Mouse (Mus musculus): ENCODE measurements at regions not wholly inside any gene's neighbourhood (a gene's known extent, or its start where the extent isn't known, plus 50 kb on each side); places are given as distances from the start of the nearest gene placed in this dataset.
A peak's percentile ranks its signal among the peaks of the same experiment; 100 is the strongest.

DNA sequence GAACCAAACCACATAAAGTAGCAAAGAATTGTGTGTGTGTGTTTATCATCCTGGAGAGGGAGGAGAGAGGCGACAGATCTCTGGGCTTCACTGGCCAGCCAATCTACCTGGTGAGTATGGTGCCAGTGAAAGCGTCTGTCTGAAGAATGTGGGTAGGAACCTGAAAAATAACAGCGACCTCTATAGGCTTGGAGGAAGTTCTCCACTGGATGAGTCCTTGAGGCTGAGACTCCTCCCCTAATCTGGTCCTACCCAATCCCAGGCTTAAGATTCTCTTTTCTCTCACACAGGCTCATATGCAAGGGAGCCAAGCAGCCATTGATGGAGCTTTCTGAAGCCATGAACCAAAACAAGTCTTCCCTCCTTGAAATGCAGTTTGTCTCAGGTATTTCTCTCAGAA is 283.2 kb downstream of the Gm11011 start:
- H3K4me1 ChIP-seq (ENCODE audit: insufficient read depth): peaks cover 10% of the 10 kb centered on the region
- ATAC-seq (no peak), DNase-seq (no peak)
- H3K9ac ChIP-seq: no peak overlapping the region
- no peak for TF ChIP-seq CTCF (IDR thresholded peaks at IDR 0.05; ENCODE audit: low read depth)
- no peak overlapping the region for H3K4me3 ChIP-seq (ENCODE audit: low read depth, low read length)
- no peak overlapping the region for H3K27ac ChIP-seq (ENCODE audit: low read depth, low read length)
- H3K27me3 ChIP-seq (ENCODE audit: insufficient read depth, low read length): no peaks in the 10 kb centered on the region
- H3K9me3 ChIP-seq (ENCODE audit: low read length): no peaks in the 10 kb centered on the region
- 82% methylated on average over 3 of the region's 3 CpGs for WGBS
- H3K4me2 ChIP-seq (ENCODE audit: low read depth): no peak overlapping the region
- no peaks in the 10 kb centered on the region for H3K36me3 ChIP-seq (ENCODE audit: insufficient read depth)

DNA sequence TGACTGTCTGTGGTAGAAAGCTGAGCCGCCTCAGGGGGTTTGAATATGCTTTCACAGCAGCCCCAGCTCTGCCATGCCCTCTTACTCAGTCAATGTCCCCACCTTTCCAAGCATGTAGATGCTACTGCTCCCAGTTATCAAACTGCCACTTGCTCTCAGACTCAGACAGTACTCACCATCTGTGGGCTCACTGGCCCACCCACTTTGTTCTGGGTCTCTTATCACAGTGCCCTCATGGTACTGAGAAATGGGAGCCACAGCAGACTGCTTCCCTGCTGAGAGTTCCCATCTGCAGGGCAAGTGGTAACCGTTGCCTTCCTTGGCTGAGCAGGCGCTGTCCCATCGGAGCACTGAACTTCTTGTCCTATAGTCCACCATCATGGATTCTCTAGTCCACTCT is 286.6 kb downstream of the Gm11011 start:
- Histone ChIP-seq H3K4me2 (ENCODE audit: low read depth) (no peak overlapping the region), H3K9me3 (ENCODE audit: low read length) (no peaks in the 10 kb centered on the region), H3K36me3 (ENCODE audit: insufficient read depth) (no peaks in the 10 kb centered on the region), H3K27ac (ENCODE audit: low read depth, low read length) (peak overlapping the region; percentile 62), H3K4me3 (ENCODE audit: low read depth, low read length) (no peak overlapping the region), H3K9ac (no peak overlapping the region), H3K27me3 (ENCODE audit: insufficient read depth, low read length) (no peaks in the 10 kb centered on the region), H3K4me1 (ENCODE audit: insufficient read depth) (peaks cover 19% of the 10 kb centered on the region)
- no peak for ATAC-seq
- DNase-seq: no peak
- WGBS: 89% methylated on average over 4 of the region's 4 CpGs
- TF ChIP-seq CTCF (IDR thresholded peaks at IDR 0.05; ENCODE audit: low read depth): no peak

DNA sequence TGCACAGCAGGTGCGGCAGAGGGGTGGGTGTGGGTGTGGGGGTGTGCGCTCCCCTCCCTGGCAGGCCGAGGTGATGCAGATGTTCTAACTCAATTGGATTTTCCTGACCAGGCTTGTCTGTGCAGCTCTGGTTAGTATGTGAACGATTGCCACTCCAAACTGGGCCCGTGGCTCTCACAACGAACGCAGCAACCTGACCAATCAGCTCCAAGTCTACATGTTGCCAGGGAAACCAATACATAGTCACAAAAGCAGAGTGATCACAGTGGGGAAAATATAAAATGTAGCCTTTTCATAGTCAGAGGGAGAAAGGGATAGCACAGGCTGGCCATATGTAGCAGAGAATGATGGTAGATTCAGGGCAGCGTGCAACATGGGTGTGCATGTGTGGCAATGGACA is 287.1 kb downstream of the Gm11011 start:
- DNase-seq (peak; percentile 82), ATAC-seq (peak; percentile 82)
- H3K27ac ChIP-seq (ENCODE audit: low read depth, low read length): peak overlapping the region; percentile 62
- no peak overlapping the region for H3K4me3 ChIP-seq (ENCODE audit: low read depth, low read length)
- no peaks in the 10 kb centered on the region for H3K9me3 ChIP-seq (ENCODE audit: low read length)
- H3K4me1 ChIP-seq (ENCODE audit: insufficient read depth): peaks cover 19% of the 10 kb centered on the region
- no peaks in the 10 kb centered on the region for H3K36me3 ChIP-seq (ENCODE audit: insufficient read depth)
- H3K27me3 ChIP-seq (ENCODE audit: insufficient read depth, low read length): no peaks in the 10 kb centered on the region
- no peak overlapping the region for H3K4me2 ChIP-seq (ENCODE audit: low read depth)
- no peak overlapping the region for H3K9ac ChIP-seq
- TF ChIP-seq CTCF (IDR thresholded peaks at IDR 0.05; ENCODE audit: low read depth): no peak
- 44% methylated on average over 8 of the region's 8 CpGs for WGBS

DNA sequence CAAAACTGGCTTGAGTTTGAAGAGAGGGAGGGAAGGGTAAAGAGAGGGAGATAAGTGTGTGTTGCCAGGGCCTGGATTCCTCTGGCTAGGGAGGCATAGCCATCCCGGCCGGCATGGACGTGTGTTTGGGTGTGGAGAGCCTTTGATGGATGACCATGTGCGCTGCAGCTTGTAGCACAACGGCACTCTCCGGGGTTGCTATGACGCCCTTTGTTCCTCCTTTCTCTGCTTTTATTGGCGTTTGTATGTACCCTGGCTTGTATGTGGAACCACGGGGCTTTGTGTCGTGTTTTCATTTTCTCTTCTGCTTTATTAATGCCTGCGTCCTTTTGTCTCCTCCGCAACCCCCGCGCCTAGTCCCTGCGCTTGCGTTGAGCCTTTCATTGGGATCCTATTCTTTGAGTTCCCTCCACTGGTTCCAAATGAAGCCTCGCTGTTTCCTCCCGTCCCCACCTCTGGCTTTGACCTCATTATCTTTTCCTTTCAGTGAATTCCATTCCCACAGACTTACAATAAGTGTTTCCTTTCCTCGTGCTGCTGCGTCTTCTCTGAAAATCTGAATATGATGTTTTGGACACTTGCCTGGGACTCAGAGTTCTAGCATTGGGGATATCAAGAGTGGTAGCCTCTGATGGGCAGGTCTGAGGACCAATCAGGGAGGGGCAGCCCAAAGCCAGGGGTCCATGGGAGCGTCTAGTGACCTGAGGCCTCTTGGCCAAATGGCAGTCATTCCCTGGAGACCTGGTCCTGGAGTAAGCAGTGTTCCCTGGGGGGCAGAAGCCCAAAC is 289.5 kb downstream of the Gm11011 start:
- H3K27me3 ChIP-seq (ENCODE audit: insufficient read depth, low read length): no peaks in the 10 kb centered on the region
- no peaks in the 10 kb centered on the region for H3K9me3 ChIP-seq (ENCODE audit: low read length)
- peak; percentile 79 for ATAC-seq
- H3K4me1 ChIP-seq (ENCODE audit: insufficient read depth): peaks cover 19% of the 10 kb centered on the region
- DNase-seq: peak; percentile 79
- 5% methylated on average over 21 of the region's 21 CpGs for WGBS
- TF ChIP-seq CTCF (IDR thresholded peaks at IDR 0.05; ENCODE audit: low read depth): no peak
- peak overlapping the region; percentile 54 for H3K27ac ChIP-seq (ENCODE audit: low read depth, low read length)
- H3K4me2 ChIP-seq (ENCODE audit: low read depth): peak overlapping the region; percentile 46
- peak overlapping the region; percentile 45 for H3K9ac ChIP-seq
- peak overlapping the region; percentile 27 for H3K4me3 ChIP-seq (ENCODE audit: low read depth, low read length)
- H3K36me3 ChIP-seq (ENCODE audit: insufficient read depth): no peaks in the 10 kb centered on the region

DNA sequence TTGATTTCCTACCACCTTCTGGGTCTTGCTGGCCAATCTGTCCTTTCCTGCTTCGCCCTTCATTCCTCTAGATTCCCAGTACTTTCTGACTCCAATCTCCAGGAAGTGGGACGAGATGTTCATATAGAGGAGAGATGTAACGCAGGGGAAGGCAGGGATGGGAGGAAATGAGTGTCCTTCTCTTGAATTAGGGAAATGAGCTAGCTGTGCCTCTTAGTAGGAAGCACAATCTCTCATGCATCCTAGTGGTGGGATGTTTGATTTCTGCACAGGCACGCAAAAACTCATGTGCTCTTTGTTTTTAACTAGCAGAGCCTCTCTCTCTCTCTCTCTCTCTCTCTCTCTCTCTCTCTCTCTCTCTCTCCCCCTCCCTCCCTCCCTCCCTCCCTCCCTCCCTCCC is 290.3 kb downstream of the Gm11011 start:
- H3K4me1 ChIP-seq (ENCODE audit: insufficient read depth): peaks cover 19% of the 10 kb centered on the region
- H3K9me3 ChIP-seq (ENCODE audit: low read length): no peaks in the 10 kb centered on the region
- no peak overlapping the region for H3K9ac ChIP-seq
- WGBS: 40% methylated on average over 4 of the region's 4 CpGs
- no peak overlapping the region for H3K4me2 ChIP-seq (ENCODE audit: low read depth)
- ATAC-seq (no peak), DNase-seq (peak; percentile 57)
- H3K36me3 ChIP-seq (ENCODE audit: insufficient read depth): no peaks in the 10 kb centered on the region
- peak; percentile 59 for TF ChIP-seq CTCF (IDR thresholded peaks at IDR 0.05; ENCODE audit: low read depth)
- H3K27me3 ChIP-seq (ENCODE audit: insufficient read depth, low read length): no peaks in the 10 kb centered on the region
- H3K27ac ChIP-seq (ENCODE audit: low read depth, low read length): 0 out of 2 replicates have a peak overlapping the region, but pooled peaks have one; percentile 16
- no peak overlapping the region for H3K4me3 ChIP-seq (ENCODE audit: low read depth, low read length)

DNA sequence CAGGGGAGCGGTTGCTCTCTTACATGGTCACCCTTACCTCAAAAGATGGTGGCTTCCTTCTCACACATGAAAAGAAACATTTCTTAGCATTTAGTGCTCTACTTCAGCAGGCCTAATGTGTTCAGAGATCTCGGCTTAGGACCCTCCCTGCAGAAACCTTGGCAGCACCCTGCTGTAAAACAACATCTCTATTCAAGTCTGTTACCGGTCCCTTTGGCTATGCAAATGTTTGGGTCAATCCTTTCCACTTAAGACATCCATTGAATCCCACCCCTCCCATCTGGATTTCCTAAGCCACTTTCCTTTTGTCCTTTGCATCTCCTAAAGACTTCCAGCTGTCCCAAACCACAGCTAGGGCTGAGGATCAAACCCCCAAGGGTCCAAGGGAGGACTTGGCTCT is 294.2 kb downstream of the Gm11011 start:
- no peak overlapping the region for H3K4me2 ChIP-seq (ENCODE audit: low read depth)
- H3K36me3 ChIP-seq (ENCODE audit: insufficient read depth): no peaks in the 10 kb centered on the region
- no peak for ATAC-seq
- TF ChIP-seq CTCF (IDR thresholded peaks at IDR 0.05; ENCODE audit: low read depth): no peak
- H3K4me3 ChIP-seq (ENCODE audit: low read depth, low read length): no peak overlapping the region
- no peaks in the 10 kb centered on the region for H3K9me3 ChIP-seq (ENCODE audit: low read length)
- WGBS: 31% methylated on average over 3 of the region's 3 CpGs
- no peak overlapping the region for H3K9ac ChIP-seq
- DNase-seq: no peak
- peaks cover 7% of the 10 kb centered on the region; the same call in 1 of the 2 replicates for H3K4me1 ChIP-seq (ENCODE audit: insufficient read depth)
- H3K27me3 ChIP-seq (ENCODE audit: insufficient read depth, low read length): no peaks in the 10 kb centered on the region
- no peak overlapping the region for H3K27ac ChIP-seq (ENCODE audit: low read depth, low read length)

DNA sequence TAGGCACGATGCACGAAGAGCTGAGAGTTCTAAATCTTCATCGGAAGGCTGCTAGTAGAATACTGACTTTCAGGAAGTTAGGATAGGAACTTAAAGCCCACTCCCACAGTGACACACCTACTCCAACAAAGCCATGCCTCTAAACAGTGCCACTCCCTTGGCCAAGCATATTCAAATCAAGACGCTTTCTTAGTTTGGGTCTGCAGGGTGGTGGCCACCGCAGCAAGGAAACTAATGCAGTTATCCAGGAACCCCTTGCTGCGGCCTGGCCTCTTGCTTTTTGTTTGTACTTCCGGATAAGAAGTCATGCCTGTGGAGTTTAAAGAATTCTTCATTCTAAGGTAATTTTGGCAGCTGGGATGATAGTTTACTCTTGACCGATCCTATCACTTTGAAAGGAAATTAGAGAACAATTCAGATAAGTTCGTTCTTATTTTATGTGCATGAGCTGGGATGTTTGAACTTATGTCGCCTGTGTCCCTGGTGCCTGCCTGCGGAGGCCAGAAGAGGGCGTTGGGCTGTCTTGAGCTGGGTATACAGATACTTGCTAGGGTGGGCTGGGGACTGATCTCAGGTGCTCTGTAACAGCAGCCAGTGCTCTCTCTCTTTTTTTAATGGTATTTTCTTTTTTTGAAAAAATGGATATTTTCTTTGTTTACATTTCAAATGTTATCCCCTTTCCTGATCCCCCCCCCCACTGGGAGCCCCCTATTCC is 298.5 kb downstream of the Gm11011 start:
- H3K9me3 ChIP-seq (ENCODE audit: low read length): no peaks in the 10 kb centered on the region
- no peak overlapping the region for H3K4me3 ChIP-seq (ENCODE audit: low read depth, low read length)
- H3K9ac ChIP-seq: no peak overlapping the region
- H3K36me3 ChIP-seq (ENCODE audit: insufficient read depth): no peaks in the 10 kb centered on the region
- DNase-seq (no peak), ATAC-seq (no peak)
- no peak overlapping the region for H3K27ac ChIP-seq (ENCODE audit: low read depth, low read length)
- 93% methylated on average over 12 of the region's 12 CpGs for WGBS
- no peaks in the 10 kb centered on the region for H3K27me3 ChIP-seq (ENCODE audit: insufficient read depth, low read length)
- no peak for TF ChIP-seq CTCF (IDR thresholded peaks at IDR 0.05; ENCODE audit: low read depth)
- no peak overlapping the region for H3K4me2 ChIP-seq (ENCODE audit: low read depth)
- no peaks in the 10 kb centered on the region for H3K4me1 ChIP-seq (ENCODE audit: insufficient read depth)

All from forebrain, postnatal 0 days (tissue).